Mouse (Mus musculus): Measurements from ENCODE around the gene Flt3l.
"Not testable (repeated sequence)": the region's sequence is repeated elsewhere in the genome, so short reads cannot be mapped to it uniquely, and the experiment has no call there.

The Flt3l gene

GRCm38 (mm10) chr7:45135993-45136567, at the start of gene Flt3l, which contains the start of gene Gm45713:
Flt3l (minus strand) TSS chr7:45136432.
Gm45713 (minus strand) TSS chr7:45136231.
- DNase-seq (ENCODE audit: low spot score in 2 of 2): peak; percentile 85 to 90

GRCm38 (mm10) chr7:45185921-45186320, 49.7 kb upstream of the Flt3l start:
- no peak for DNase-seq (ENCODE audit: low spot score in 2 of 2)

- no peak for DNase-seq (ENCODE audit: low spot score in 2 of 2)
Measured at GRCm38 (mm10) chr7:45183672-45184071, 47.4 kb upstream of the Flt3l start.

- DNase-seq (ENCODE audit: low spot score in 2 of 2): no peak
Measured at GRCm38 (mm10) chr7:45182606-45183005, 46.4 kb upstream of the Flt3l start.

GRCm38 (mm10) chr7:45182199-45182601, 46.0 kb upstream of the Flt3l start:
- DNase-seq (ENCODE audit: low spot score in 2 of 2): peak; percentile 76 to 81

GRCm38 (mm10) chr7:45181540-45181939, 45.3 kb upstream of the Flt3l start:
- no peak for DNase-seq (ENCODE audit: low spot score in 2 of 2)

GRCm38 (mm10) chr7:45180896-45181477, 44.8 kb upstream of the Flt3l start, which contains the start of gene Pth2:
Pth2 (plus strand) TSS chr7:45180995.
- DNase-seq (ENCODE audit: low spot score in 2 of 2): no peak

GRCm38 (mm10) chr7:45179469-45179868, 43.2 kb upstream of the Flt3l start, which contains the start of gene Gfy:
Gfy (minus strand) TSS chr7:45179569.
- no peak for DNase-seq (ENCODE audit: low spot score in 2 of 2)

- no peak for DNase-seq (ENCODE audit: low spot score in 2 of 2)
Measured at GRCm38 (mm10) chr7:45178550-45178949, 42.3 kb upstream of the Flt3l start.

GRCm38 (mm10) chr7:45176356-45176755, 40.1 kb upstream of the Flt3l start:
- DNase-seq (ENCODE audit: low spot score in 2 of 2): no peak

- DNase-seq (ENCODE audit: low spot score in 2 of 2): no peak
Measured at GRCm38 (mm10) chr7:45175929-45176328, 39.7 kb upstream of the Flt3l start.

GRCm38 (mm10) chr7:45175398-45175797, 39.2 kb upstream of the Flt3l start:
- DNase-seq (ENCODE audit: low spot score in 2 of 2): no peak

GRCm38 (mm10) chr7:45174567-45175280, 38.5 kb upstream of the Flt3l start:
- no peak for DNase-seq (ENCODE audit: low spot score in 2 of 2)

- DNase-seq (ENCODE audit: low spot score in 2 of 2): not testable (repeated sequence)
Measured at GRCm38 (mm10) chr7:45173772-45174171, 37.5 kb upstream of the Flt3l start.

- DNase-seq (ENCODE audit: low spot score in 2 of 2): peak in 1 of 2 experiments; percentile 36
Measured at GRCm38 (mm10) chr7:45172974-45173373, 36.7 kb upstream of the Flt3l start.

GRCm38 (mm10) chr7:45169495-45169894, 33.3 kb upstream of the Flt3l start:
- no peak for DNase-seq (ENCODE audit: low spot score in 2 of 2)

GRCm38 (mm10) chr7:45168656-45169055, 32.4 kb upstream of the Flt3l start:
- no peak for DNase-seq (ENCODE audit: low spot score in 2 of 2)

GRCm38 (mm10) chr7:45167761-45168445, 31.7 kb upstream of the Flt3l start:
- DNase-seq (ENCODE audit: low spot score in 2 of 2): no peak

- DNase-seq (ENCODE audit: low spot score in 2 of 2): no peak
Measured at GRCm38 (mm10) chr7:45166950-45167401, 30.7 kb upstream of the Flt3l start.

- DNase-seq (ENCODE audit: low spot score in 2 of 2): no peak
Measured at GRCm38 (mm10) chr7:45165701-45166100, 29.5 kb upstream of the Flt3l start.

GRCm38 (mm10) chr7:45164833-45165232, 28.6 kb upstream of the Flt3l start:
- DNase-seq (ENCODE audit: low spot score in 2 of 2): no peak

All from spleen, postnatal 14 days (tissue).